Mouse (Mus musculus): ENCODE data around the gene 4930444G20Rik.
"Not testable (repeated sequence)": the region's sequence is repeated elsewhere in the genome, so short reads cannot be mapped to it uniquely, and the experiment has no call there.

The 4930444G20Rik gene

GRCm38 (mm10) chr10:22067979-22068378 is at the start of gene 4930444G20Rik:
Gene 4930444G20Rik (minus strand): TSS chr10:22068079.
- DNase-seq (ENCODE audit: low spot score in 2 of 2) = not testable (repeated sequence)

- no peak for DNase-seq (ENCODE audit: low spot score in 2 of 2)
Measured at GRCm38 (mm10) chr10:22074531-22074930, 6.7 kb upstream of the 4930444G20Rik start.

GRCm38 (mm10) chr10:22072739-22073138 is 4.9 kb upstream of the 4930444G20Rik start:
- DNase-seq (ENCODE audit: low spot score in 2 of 2) = no peak

- no peak for DNase-seq (ENCODE audit: low spot score in 2 of 2)
Measured at GRCm38 (mm10) chr10:22070576-22070975, 2.7 kb upstream of the 4930444G20Rik start.

- DNase-seq (ENCODE audit: low spot score in 2 of 2) = no peak
Measured at GRCm38 (mm10) chr10:22070168-22070567, 2.3 kb upstream of the 4930444G20Rik start.

- DNase-seq (ENCODE audit: low spot score in 2 of 2) = no peak
Measured at GRCm38 (mm10) chr10:22059415-22059814, 8.5 kb downstream of the 4930444G20Rik start.

GRCm38 (mm10) chr10:22059026-22059325 is 8.9 kb downstream of the 4930444G20Rik start:
- no peak for DNase-seq (ENCODE audit: low spot score in 2 of 2)

- peak; percentile 88 to 89 for DNase-seq (ENCODE audit: low spot score in 2 of 2)
Measured at GRCm38 (mm10) chr10:22058218-22059025, 9.5 kb downstream of the 4930444G20Rik start.

GRCm38 (mm10) chr10:22055308-22055707 is 12.6 kb downstream of the 4930444G20Rik start:
- no peak for DNase-seq (ENCODE audit: low spot score in 2 of 2)

- peak in 1 of 2 experiments; percentile 17 for DNase-seq (ENCODE audit: low spot score in 2 of 2)
Measured at GRCm38 (mm10) chr10:22036256-22036655, 31.6 kb downstream of the 4930444G20Rik start.

GRCm38 (mm10) chr10:22034303-22034702 is 33.6 kb downstream of the 4930444G20Rik start:
- DNase-seq (ENCODE audit: low spot score in 2 of 2) = peak in 1 of 2 experiments; percentile 13

GRCm38 (mm10) chr10:22018618-22019017 is 49.3 kb downstream of the 4930444G20Rik start:
- DNase-seq (ENCODE audit: low spot score in 2 of 2) = no peak

- no peak for DNase-seq (ENCODE audit: low spot score in 2 of 2)
Measured at GRCm38 (mm10) chr10:22017469-22018159, 50.3 kb downstream of the 4930444G20Rik start.

Data from frontal cortex, postnatal 10 days (tissue).